Mouse (Mus musculus): ENCODE measurements at regions not wholly inside any gene's neighbourhood (a gene's known extent, or its start where the extent isn't known, plus 50 kb on each side); places are given as distances from the start of the nearest gene placed in this dataset.

DNA sequence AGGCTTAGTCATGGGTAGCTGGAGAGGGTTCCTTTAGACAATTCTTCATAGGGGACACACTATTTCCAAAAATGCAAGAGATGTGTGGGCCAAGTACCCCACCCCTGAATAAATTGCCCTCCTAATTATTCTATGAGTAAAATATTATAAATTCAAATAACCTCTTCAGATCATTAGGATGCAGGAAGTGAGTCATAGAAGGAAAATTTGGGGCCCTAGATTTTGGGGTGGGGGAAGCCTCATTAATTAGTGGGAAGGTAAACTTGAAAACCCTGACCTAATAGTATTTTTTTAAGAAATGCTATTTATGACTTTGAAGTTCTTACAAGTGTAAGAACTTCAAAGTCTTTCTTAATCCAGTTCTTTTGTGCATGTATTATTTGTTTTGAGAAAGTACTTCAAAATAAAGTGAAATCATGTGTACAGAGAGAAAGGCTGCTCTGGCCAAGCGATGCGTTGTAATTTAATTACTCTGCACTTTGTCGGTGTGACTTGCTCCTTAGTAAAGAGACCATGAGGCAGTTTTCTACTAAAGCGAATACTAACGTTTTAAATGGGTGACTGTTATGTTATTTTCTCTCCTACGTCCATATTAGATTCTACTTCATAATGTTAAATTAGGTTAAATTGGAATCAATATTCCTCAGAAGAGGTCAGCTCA is 200.6 kb downstream of the Tgfb2 start:
- intact Hi-C loops (cut with DNase I) = no loop called here

DNA sequence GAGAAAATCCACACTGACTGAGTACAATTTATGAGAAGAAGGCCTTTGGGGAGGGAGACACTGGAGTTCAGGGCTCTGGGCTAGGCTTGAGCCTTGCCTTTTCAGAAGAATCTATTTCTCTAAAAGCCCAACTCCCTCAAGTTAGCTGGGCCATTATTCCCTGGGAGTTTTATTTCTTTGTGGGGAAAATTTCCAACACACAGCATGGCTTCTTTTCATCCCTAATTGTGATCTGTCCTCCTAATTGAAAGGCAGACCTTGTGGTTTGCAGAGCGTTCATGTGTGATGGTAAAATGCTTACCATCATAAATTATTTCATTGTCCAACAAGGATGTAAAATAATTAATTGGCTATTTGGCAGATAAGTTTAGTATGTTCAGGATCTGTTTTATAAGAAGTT is 204.1 kb downstream of the Tgfb2 start:
- intact Hi-C loops (cut with DNase I) = no loop called here

DNA sequence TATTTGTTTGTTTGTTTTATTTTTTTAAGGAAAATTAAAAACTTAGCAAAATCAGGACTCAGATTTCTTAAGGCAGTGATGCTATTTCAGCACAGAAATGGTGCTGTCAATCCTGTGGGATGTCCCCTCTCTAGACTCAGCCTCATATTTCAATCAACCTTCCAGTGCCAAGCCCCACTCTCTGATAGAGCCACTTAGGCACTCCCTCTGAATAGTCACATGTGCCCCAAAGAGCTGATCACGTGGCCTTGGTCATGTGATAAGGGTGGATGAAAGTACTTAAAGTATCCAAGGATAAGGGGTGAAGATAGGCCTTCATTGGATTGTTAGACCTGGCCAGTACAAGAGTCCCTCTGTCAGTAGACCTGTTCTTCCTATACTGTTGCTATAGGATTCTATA is 207.9 kb downstream of the Tgfb2 start:
- intact Hi-C loops (cut with DNase I) = no loop called here

DNA sequence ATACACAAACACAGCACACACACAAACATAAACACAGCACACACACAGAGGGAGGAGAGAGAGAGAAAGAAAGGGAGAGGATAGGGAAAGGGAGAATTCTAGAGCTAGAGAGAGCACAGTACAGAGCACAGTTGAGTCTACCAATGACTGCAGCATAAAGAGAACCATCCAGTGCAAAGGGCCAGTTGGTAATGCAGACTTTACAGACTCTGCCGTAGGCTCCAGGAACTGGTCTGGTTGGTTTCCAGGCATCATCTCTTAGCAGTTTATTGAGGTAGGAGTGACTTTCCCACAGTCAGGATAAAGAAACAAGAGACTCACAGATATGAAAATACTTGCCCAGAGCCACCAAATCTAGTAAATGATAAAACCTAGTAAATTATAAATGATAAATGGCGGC is 208.5 kb downstream of the Tgfb2 start:
- intact Hi-C loops (cut with DNase I) = no loop called here

DNA sequence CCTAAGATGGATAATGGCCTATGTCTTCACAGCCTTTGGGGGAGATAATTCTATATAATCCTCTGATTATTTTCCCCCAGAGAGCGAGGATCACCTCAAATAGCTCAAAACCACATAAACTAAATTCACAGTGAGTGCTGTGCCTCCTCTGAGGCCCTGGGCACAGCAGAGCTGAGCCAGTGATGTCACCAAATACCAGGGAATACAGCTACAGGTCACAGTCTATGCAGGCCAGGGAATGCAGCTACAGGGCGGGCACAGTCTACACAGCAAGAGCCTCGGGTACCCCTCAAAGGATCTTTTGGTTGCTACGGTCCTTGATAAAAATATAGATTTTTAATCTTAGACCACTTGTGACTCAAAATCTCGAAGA is 211.4 kb downstream of the Tgfb2 start:
- intact Hi-C loops (cut with DNase I) = no loop called here

DNA sequence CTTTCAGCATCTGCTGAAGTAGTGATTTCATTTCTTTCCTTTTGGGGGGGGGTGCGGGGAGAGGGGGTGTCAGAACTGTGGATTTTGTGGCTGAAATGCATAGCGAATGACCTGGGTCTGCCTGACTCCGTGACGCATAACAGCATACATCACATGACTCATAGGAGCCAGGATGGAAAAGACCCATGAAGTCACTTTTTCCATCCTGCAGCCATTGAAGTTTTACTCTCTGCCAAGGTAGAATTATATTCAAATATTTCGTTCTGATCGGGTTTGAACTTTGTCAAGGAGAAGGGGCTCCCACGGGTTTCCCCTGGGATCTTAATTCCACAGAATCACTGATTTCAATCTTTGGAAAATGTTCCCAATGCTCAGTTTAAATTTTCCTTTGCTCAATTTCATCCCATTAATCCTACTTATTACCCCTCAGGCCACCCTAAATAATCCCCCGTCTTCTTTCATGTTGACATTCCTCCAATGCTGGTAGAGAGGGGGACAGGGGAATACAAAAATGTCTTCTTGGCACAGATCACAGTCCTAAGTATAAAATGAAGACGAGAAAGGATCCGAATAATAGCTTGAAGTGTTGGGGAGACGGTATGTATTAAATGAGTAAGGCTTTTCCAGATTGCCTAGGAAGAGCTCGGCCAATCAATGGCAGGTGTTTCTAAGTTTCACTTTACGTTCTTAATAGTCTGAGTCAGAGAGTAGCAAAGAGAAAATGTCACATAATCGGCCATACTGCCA is 212.0 kb downstream of the Tgfb2 start:
- intact Hi-C loops (cut with DNase I) = no loop called here

DNA sequence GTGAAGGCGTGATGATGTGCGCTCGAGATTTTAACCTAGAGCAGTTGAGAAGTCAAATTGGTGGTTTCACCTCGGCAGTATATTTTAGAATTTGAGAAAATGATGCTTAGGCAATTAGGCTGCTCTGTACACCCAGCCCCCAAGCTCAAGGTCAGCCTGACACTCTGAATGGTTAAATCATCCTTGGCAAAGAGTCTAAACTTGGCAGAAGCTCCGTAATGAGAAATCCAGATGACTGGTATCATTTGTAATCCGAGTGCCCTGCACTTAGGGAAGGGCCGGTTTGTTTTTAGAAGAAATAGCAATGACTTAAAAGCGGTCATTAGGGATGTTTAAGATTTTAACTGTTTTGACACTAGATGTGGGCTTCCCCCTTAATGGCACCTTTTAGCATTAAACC is 223.6 kb downstream of the Tgfb2 start:
- intact Hi-C loops (cut with DNase I) = no loop called here

DNA sequence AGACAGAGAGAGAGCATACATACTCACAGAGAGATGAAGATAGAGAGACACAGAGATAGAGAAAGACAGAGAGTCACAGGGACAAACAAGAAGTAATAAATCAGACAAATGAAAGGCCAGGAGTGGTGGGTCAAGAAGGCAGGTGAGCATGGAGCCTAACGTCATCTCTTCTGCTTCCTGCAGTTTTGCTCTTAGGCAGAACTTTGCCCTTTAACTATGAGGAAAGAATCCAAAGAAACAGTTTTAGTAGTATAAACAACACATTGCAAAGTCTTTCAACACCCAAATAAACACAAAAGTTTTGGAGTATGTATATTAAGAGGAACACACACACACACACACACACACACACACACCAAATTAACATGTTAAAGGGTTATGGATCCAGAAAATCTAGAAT is 225.8 kb downstream of the Tgfb2 start:
- intact Hi-C loops (cut with DNase I) = no loop called here

DNA sequence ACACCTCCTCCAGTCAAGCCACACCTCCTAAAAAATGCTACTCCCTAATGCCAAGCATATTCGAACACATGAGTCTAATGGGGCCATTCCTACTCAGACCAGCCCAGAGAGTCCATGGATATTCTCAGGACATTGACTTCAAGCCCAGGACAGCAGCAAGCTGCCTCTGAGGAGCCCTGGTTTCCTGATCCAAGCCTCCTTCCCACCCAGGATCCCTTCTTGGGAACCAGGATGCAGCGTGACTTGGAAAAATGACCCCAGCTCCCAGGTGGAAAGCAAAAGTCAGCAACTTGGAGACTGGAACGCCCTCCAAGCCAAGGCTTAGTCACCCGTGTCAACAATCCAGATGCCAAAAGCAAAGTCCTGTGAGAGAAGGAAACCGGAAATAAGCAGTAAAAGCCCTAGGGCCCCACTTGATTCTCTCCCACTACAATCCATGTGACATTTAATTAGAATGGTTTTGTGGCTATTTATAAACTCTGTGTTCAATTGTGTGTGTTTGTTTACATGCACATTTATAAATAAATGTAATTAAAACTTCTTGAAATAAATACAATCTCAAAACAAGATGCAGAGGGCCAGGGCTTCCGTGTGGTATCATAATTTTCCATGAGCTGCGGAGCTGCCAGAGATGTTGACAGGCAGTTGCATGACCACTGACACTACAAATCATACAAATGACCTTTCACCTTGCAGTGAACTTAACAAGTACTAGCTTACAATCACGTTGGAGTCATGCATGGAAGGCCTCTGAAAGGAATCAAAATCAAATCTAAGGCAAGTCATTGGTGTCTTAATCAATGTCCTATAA is 227.2 kb downstream of the Tgfb2 start:
- intact Hi-C loops (cut with DNase I) = no loop called here

DNA sequence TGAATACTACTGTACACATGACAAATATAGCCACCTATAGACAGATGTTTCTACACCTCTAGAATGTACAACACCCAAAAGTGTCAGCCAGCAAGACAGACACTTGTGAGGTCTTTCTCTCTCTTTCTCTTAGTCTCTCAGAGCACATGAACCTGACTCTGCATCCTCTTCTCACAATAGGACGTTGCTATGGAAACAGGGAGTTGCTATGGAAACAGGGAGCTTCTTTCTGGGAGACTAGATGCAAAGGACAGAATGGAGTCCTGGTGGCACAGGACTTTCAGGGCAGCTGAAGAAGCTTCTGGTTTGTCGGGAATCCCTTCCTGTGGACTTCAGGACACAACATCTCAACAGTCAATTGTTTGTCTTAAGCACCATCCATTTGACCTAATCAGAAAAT is 230.9 kb downstream of the Tgfb2 start:
- intact Hi-C loops (cut with DNase I) = no loop called here

DNA sequence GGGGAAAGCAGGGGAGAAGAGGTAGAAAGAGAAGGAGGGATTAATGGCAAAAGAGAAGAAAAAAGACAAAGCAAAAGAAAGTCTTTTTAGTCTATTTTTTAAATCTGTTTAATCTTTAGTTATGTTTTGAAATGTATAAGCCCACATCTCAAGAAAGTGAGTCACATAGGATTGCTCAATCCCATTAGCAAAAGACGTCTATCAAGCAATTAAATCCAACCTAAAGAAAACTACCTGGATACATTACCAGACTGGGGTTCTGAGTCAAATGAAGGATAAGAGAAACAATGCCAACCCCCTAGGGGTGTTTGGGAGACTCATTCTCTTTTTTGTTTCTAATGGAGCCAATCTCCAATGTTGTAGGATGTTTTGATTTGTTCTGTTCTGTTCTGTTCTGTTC is 231.4 kb downstream of the Tgfb2 start:
- intact Hi-C loops (cut with DNase I) = no loop called here

DNA sequence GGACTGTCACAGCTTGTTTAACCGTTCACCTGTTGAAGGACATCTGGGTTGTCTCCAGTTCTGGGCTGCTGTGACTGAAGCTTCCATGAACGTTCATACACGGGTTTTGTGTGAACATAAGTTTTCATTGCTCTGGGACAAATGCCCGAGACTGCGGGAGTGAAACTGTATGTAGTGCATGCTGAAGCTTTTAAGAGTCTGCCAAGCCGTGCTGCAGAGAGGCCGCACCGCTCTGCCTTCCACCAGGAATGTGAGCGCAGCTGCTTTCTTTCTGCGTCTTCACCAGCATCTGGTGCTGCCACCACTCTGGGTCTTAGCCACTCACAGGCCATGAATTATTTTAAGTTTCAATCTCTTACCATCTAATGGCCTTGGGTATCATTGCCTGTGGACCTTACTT is 232.8 kb downstream of the Tgfb2 start:
- intact Hi-C loops (cut with DNase I) = no loop called here

DNA sequence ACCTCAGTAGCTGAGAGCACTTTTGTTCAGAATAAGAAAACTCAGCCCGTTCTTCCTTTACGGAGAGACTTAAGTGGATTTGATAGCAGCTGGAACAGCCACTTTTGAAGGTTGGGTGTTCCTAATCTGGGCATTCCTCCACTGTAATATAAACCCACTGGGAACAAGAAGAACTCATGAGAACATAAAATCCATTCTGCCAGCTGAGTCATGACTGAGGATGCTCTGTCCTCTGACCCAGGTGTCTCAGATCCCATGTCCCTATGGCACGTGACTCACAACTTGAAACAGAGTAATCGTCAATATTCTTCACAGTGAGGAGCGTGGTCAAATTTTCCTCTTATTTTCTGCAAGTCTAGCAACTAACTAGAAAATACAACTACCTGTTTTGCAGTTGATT is 240.3 kb downstream of the Tgfb2 start:
- intact Hi-C loops (cut with DNase I) = no loop called here

DNA sequence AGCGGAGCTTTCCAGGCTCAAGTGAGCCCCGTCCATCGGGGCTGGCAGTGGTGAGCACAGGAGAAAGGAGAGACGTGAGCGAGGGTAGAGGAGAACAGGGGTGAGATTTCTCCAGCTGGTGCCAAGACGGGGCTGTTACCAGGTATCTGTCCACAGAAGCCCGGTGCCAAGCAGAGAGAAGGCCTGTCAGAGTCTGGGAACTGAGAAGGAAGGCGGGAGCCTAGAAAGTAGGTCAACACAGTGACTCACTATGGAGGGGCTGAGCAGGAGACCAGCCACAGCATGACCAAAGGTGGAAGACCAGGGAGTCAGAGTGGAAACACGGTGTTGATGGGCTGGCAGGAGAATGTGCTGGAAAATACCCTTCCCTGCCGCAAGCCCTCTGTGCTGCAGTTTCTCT is 245.0 kb downstream of the Tgfb2 start:
- intact Hi-C loops (cut with DNase I) = no loop called here

DNA sequence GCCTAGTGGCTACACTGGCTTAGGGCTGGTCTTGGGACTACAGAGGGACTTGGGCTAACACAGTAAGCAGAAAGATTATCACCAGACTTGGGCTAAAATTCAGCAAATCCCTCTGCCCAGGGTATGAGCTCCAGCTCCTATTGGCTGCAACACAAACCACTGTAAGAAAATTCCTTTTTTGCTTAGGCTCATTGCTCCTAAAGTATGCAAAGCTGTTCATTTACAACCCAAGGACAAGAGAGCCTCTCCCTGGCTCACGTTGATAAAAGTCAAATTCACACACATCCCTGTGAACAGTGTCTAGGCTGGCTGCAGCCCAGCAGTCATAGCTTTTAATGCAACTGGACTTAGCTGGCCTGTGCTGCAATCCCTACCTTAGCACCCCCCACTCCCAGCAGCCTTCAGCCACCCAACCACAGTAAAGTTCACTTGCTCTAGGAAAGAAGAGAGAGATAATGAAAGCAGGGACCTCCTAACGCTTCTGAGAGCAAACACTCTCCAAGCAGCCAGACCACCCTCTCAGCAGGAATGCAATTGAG is 247.6 kb downstream of the Tgfb2 start:
- intact Hi-C loops (cut with DNase I) = no loop called here

DNA sequence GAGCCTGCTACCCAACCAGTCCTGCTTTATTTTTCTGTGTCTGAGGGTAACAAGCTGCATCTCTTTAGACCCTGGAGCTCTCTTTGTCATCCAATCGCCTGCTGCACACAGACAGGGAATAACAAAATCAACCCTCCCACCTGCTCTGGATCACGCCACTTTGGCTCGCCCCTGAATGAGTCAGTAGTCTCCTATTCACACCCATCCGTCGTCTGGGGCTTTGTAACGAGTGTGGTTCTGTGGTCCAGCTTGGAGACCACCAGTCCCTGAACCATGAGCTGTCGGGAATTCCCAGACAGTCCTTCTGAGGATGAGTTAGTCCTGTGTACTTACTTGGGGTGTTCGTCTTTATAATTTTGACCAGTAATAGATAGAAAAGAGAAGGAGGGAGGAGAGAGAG is 248.7 kb downstream of the Tgfb2 start:
- intact Hi-C loops (cut with DNase I) = no loop called here

DNA sequence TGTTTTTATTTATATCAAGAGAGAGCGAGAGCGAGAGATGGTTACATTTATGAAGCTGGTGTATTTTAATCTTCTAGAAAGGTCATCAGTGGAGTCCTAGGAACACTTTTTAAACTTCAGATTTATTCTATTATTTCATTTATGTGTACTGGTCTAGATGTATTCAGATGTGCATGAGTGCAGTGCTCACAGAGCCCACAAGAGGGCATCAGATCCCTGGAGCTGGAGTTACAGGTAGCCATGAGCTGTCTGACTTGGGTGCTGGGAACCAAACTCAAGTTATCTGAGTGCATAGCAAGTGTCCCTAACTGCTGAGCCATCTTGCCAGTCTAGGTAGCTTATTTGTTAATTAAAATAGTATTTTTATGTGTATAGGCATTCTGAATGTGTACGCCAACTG is 249.7 kb downstream of the Tgfb2 start:
- intact Hi-C loops (cut with DNase I) = no loop called here

DNA sequence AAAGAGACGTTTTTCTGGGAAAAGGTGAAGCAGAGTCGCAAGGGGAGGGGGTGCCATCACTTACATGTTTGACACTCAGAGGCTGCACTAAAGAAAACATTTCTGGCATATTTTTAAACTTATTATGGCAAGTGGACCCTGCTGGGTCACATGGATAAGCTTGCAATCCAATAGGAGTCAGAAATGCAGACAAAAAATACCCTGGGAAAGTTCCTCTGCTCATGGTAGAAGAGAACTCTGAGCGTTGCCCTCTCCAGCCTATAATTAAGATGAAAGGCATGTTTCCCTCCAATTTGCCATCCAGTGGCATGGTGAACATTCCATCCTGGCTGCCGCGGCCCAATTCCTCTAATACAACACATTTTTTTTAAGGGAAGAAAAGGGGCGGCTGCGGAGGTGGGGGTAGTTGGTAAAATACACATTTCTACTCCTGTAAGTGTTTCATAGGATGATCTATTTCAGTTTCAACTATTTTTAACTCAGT is 250.6 kb downstream of the Tgfb2 start:
- intact Hi-C loops (cut with DNase I) = no loop called here

DNA sequence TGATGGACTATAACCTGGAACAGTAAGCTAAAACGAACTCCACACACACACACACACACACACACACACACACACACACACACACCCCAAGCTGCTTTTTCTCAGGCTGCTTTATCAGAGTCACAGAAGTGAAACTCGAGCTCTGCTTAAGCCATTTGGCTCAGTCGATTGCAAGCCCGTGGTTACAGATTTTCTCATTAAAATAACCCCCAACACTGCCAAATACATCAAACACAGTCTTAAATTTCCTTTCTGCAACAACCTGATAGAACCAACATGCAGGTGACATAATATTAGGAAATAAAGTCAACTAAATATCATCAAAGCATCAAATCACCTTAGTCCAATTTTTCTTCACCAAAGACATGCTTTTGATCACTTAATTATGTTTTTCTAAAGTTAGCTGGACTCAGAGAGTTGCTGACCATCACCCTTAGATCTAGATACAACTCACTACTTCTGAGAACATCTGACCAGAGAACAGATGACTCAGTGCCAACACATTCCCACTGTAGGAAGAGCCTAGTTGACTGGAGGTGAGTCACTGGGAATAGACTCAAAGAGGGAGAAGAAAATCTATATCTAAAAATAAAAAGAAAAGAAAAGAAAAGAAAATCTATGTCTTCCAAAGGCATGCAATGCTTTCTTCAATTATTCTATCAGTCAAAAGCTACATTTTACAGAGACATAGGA is 251.2 kb downstream of the Tgfb2 start:
- intact Hi-C loops (cut with DNase I) = no loop called here

DNA sequence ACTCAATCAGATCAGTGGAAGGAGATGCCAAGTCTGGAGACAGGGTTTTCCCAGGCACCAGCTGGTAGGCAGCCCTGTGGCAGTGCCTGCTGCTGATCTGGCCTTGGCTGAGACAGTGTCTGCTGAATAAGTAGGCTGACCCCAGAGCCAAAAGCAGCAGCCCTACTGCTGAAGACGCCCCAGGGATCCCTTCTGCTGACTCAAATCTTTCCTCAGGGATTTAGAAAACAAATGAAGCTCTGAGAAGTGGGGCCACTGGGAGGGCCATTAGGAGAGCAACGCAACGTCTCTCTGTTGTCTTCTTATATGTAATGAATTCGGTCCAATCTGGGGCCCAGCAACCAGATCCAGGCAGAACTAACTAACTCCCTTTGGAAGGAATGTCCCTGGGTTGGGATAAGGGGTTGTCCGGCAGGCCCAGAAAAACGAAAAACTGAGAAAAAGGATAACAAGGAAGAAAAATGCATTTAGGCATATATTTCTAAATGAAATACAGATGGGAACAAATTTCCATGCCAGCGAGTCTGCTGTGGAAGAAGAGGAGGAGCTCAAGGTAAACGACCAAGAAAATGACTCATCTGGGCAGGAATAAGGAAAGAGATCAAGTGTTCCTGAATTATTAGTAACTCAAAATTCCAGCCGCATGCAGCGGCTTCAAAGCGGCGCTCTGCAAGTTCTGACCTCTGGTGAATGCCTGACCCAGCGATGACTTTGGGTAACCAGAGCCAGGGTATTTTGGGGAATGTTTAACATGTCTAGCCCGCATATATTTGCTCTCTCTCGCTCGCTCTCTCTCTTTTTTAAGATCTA is 256.7 kb downstream of the Tgfb2 start:
- intact Hi-C loops (cut with DNase I) = no loop called here

DNA sequence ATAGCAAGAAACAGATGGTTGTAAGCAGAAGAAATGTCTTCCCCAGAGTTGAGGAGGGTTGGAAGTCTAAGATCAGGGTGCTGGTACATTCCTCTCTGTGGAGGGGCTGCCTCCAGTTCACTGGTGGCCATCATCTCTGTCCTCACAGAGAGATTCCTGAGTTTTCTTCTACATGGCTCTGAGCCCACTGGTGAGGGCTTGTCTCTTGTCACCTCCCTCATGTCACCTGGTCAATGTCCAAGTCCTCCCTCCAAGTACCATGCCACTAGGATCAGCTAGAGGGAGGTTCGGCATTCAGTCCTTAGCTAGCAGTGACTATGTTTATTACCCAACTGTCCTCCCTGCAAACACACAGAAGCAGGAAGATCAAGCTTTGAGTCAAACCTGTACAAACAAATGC is 258.3 kb downstream of the Tgfb2 start:
- intact Hi-C loops (cut with DNase I) = no loop called here
